Mouse (Mus musculus) myocyte (in vitro differentiated cells): ENCODE data around the gene Entpd1.

ENCODE experiments used
- CEBPB ChIP-seq: IDR thresholded peaks from 2 replicates; pipeline ENCODE4 v1.6.1; 2011; ENCODE audit warnings: mild to moderate bottlenecking, moderate library complexity; ENCODE audit not compliant: poor library complexity, insufficient read depth, severe bottlenecking
- E2F4 ChIP-seq: IDR thresholded peaks from one replicate; pipeline ENCODE4 v1.6.1; 2011; ENCODE audit warnings: mild to moderate bottlenecking, control low read depth, moderate library complexity; ENCODE audit not compliant: insufficient read depth
- MAX ChIP-seq: IDR thresholded peaks from one replicate; pipeline ENCODE4 v1.6.1; 2011; ENCODE audit warnings: low read depth, mild to moderate bottlenecking, control low read depth
- MYOD1 ChIP-seq, 3 experiments: IDR thresholded peaks; one replicate each; pipeline ENCODE4 v1.6.1; 2011; ENCODE audit warnings: control low read depth in 2 of 3, low read depth in 2 of 3, mild to moderate bottlenecking in 2 of 3, moderate library complexity in 1 of 3; ENCODE audit not compliant: insufficient read length in 2 of 3, control insufficient read depth in 1 of 3
- MYOG ChIP-seq, 3 experiments: IDR thresholded peaks; one replicate each; pipeline ENCODE4 v1.6.1; 2011; ENCODE audit warnings: control low read depth in 2 of 3, low read depth in 2 of 3, mild to moderate bottlenecking in 2 of 3; ENCODE audit not compliant: insufficient read length in 2 of 3, control insufficient read depth in 1 of 3, insufficient read depth in 1 of 3
- POLR2A ChIP-seq: IDR thresholded peaks from one replicate; pipeline ENCODE4 v1.6.1; 2011; ENCODE audit warnings: low read depth, mild to moderate bottlenecking, control low read depth, moderate library complexity; ENCODE audit not compliant: insufficient read length
- POLR2AphosphoS2 ChIP-seq: IDR thresholded peaks from one replicate; pipeline ENCODE4 v1.6.1; 2011; ENCODE audit warnings: low read depth, control low read depth; ENCODE audit not compliant: insufficient read length
- TCF12 ChIP-seq: IDR thresholded peaks from one replicate; pipeline ENCODE4 v1.6.1; 2011; ENCODE audit warnings: mild to moderate bottlenecking, control low read depth; ENCODE audit not compliant: poor library complexity, insufficient read depth, severe bottlenecking
- TCF3 ChIP-seq: IDR thresholded peaks from one replicate; pipeline ENCODE4 v1.6.1; 2011; ENCODE audit warnings: low read depth, control low read depth; ENCODE audit not compliant: insufficient read length
- USF1 ChIP-seq: IDR thresholded peaks from one replicate; pipeline ENCODE4 v1.6.1; 2011; ENCODE audit warnings: low read depth, mild to moderate bottlenecking, control low read depth, moderate library complexity

- TF ChIP-seq POLR2A (no peak), USF1 (no peak), TCF12 (no peak), MYOD1 (IDR thresholded peaks at IDR 0.05; ENCODE audit: control insufficient read depth in 1 of 3, insufficient read length in 2 of 3, low read depth in 2 of 3) (no peak), TCF3 (no peak), E2F4 (no peak), CEBPB (no peak), POLR2AphosphoS2 (no peak), MAX (no peak), MYOG (IDR thresholded peaks at IDR 0.05; ENCODE audit: control insufficient read depth in 1 of 3, insufficient read depth in 1 of 3, insufficient read length in 2 of 3, low read depth in 2 of 3) (no peak)
Observed at GRCm38 (mm10) chr19:40769341-40769770, 157.2 kb downstream of the Entpd1 start.
